Mouse (Mus musculus) ES-E14 (cell line): ENCODE measurements around the gene Ets1.

ENCODE experiments used
- CHD2 ChIP-seq: IDR thresholded peaks from 2 replicates; pipeline ENCODE4 v1.6.1; 2014; ENCODE audit warnings: mild to moderate bottlenecking, low read depth, low read length, inconsistent platforms
- MAFK ChIP-seq: IDR thresholded peaks from 2 replicates; pipeline ENCODE4 v1.6.1; 2014; ENCODE audit warnings: mild to moderate bottlenecking, low read depth, low read length, inconsistent platforms; ENCODE audit not compliant: insufficient read depth
- ZC3H11A ChIP-seq: IDR thresholded peaks from 2 replicates; pipeline ENCODE4 v1.6.1; 2012; ENCODE audit warnings: low read depth, mild to moderate bottlenecking, inconsistent platforms, low read length, borderline replicate concordance
- ZNF384 ChIP-seq: IDR thresholded peaks from 2 replicates; pipeline ENCODE4 v1.6.1; 2012; ENCODE audit warnings: low read depth, low read length, inconsistent platforms

GRCm38 (mm10) chr9:32644981-32645380 lies 9.0 kb downstream of the Ets1 start:
- TF ChIP-seq CHD2 (no peak), MAFK (no peak), ZNF384 (no peak), ZC3H11A (no peak)
